Mouse (Mus musculus) kidney, postnatal 4 days (tissue): ENCODE data around the gene Slc44a4.
"Not testable (repeated sequence)": the region's sequence is repeated elsewhere in the genome, so short reads cannot be mapped to it uniquely, and the experiment has no call there.

Source experiments
- DNase-seq, 2 experiments: peaks; one replicate each; pipeline ENCODE4 v3.0.0; 2021; ENCODE audit warnings: mixed read lengths in 2 of 2

Gene Slc44a4

DNA sequence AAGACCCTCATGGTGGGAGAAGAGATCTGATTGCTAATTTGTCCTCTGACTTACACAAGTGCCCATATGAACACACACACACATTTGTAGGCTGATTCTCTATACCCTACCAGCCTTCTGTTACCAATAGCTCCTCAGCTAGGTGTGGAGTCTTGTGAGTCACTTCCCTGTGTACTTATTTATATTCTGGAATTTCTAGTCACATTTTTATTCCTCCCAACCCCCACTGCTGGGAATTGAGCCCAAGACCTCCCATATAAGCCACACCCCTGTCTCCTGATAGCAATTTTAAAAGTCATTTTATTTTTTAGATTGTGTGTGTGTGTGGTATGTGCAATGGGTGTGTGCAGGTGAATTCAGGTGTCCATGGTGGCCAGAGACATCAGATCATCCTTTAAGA is 30.1 kb downstream of the Slc44a4 start:
- no peak for DNase-seq

DNA sequence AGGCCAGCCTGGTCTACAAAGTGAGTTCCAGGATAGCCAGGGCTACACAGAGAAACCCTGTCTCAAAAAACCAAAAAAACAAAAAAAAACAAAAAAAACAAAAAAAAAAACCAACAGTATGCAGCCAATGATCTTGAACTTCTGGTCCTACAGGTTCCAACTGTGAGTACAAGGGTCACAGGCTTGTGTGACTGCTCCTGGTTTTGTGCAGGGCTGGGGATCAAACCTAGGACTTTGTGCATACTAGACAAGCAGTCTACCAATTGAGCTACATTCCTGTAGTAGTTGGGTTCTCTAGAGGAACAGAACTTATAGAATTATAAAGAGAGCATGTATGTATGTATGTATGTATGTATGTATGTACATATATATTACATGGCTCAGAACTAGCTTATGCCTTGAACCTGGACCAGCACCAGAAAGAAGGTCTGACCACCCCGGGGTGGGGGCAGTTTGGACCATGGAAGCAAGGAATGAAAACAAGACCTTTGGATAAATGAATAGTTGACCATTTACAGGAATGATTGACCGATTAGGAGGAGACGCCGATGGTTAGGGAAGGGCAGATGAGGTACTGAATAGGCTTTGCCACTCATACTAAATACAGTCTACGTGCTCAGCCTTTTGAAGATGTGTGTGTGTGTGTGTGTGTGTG is 32.3 kb downstream of the Slc44a4 start:
- DNase-seq, result peak in 1 of 2 experiments; percentile 59

DNA sequence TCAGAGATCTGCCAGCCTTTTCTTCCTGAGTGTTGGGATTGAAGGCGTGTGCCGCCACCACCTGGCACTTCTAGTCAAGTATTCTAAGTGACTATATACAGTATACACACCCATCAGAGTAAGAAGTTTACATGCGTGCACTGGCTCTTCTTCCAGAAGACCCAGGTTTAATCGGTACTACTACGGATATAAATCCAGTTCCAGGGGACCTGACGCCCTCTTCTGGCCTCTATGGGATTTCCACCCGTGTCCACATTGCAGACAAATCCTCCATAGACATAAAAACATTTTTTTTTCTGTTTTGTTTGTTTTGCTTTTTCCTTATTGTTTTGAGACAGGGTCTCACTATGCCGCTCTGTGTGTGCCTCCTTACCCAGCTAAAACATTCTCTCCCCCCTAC is 33.3 kb downstream of the Slc44a4 start:
- peak; percentile 64 to 75 for DNase-seq

DNA sequence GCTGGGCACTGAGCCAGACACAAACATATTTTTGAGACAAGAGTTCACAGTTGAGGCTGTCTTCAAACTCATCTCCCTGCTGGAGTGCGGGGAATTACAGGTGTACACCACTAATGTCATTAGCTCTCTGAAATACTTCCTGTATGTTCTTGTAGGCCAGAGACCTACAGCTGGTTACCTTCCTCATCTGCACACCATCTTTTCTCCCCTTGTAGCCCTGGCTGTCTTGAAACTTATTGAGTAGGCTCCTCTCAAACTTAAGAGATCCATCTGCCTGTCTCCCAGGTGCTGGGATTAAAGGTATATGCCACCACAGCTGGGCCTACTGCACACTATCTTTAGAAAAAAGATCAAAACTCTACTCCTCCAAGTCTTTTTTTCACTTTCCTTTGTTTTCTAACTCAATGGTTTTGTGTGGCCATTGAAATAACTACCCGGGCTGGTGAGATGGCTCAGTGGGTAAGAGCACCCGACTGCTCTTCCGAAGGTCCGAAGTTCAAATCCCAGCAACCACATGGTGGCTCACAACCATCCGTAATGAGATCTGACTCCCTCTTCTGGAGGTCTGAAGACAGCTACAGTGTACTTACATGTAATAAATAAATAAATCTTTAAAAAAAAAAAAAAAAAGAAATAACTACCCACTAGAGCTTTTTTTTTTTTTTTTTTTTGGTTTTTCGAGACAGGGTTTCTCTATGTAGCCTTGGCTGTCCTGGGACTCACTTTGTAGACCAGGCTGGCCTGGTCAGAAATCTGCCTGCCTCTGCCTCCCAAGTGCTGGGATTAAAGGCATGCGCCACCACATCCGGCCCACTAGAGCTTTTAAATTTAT is 34.7 kb downstream of the Slc44a4 start:
- not testable (repeated sequence) for DNase-seq

DNA sequence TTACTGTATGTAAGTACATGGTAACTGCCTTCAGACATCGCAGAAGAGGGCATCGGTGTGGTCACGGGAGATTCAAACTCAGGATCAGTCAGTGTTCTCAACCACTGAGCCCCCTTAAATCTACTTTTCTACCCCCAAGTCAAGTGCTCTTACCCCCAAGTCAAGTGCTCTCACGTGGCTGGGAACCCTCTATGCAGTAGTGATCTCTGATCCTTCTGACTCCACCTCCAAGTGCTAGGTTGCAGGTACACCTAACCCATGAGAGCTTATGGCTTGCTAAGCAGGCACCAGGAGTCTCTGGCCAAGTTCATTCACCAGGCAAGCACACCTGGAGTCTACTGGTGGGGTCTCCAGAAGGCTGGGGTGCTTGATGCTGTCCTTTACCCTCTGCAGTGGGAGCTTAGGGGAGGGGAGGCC is 35.3 kb downstream of the Slc44a4 start:
- no peak for DNase-seq

DNA sequence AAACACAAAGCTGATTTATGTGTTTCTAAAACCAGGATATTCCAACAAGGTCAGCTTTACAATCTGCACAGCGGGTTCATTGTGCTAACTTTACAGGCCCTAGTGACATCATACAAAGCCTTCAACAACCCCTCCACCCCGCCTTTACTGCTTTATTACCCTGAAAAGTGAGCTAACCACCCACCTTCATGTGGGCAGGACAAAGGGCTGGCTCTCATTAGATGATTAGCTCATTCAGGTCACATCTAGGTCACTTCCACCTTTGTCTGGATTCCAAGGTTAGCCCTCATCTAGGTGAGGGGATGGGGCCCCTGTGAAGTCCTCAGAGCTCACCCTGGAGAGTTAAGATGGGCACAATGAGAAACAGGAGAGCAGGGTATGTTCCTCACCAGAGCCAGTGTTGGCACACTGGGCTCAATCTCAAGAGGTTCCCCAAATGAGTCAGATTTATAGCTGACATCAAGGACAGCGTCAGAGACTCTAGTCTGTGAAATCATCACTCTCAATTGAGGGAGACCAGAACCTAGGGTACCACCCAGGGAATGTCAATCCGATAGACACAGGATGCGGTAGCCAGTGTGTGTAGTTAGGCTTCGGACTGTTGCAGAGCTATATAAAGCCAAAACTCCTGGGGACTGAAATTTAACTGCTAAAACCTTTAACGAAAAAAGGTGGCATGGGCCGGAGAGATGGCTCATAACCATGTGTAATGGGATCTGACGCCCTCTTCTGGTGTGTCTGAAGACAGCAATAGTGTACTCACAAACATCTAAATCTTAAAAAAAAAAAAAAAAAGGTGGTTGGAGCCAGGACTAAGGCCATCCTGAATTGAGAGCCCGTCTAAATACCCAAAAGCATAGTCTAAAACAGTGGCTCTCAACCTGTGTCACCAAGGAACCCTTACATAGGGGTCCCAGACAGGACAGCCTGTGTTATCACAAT is 36.5 kb downstream of the Slc44a4 start:
- DNase-seq, result no peak

DNA sequence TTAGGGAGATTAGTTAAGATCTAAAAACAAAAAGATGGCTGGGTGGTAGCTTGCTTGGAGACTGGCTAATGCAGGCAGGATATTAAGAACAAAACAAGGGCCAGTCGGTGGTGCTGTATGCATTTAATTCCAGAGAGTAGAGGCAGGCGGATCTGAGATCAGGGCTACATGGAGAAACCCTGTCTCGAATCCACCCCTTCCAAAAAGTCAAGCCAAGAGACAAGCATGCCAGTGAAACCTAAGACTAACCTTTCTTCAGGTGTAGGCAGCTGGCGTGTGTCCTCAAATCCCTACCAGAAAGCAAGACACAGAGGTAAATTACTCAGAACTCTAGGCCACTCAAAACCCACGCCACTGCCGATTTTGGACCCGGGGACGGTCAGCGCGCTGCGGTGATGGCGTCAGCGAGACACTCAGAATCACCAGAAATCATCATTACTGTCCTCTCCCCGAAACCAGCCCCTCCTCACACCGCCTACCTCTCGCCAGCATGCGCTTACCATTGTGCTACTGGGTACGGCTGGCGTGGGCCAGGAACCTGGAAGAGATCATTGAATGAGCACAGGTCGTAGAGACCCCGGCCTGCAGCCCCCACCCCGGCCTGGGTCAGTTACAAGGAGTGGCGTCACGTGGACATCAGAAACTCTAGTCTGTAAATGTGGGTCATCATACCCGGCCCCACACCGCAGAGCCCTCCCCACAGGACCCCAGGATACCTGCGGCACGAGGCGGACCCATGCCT is 37.5 kb downstream of the Slc44a4 start:
- DNase-seq, result no peak

DNA sequence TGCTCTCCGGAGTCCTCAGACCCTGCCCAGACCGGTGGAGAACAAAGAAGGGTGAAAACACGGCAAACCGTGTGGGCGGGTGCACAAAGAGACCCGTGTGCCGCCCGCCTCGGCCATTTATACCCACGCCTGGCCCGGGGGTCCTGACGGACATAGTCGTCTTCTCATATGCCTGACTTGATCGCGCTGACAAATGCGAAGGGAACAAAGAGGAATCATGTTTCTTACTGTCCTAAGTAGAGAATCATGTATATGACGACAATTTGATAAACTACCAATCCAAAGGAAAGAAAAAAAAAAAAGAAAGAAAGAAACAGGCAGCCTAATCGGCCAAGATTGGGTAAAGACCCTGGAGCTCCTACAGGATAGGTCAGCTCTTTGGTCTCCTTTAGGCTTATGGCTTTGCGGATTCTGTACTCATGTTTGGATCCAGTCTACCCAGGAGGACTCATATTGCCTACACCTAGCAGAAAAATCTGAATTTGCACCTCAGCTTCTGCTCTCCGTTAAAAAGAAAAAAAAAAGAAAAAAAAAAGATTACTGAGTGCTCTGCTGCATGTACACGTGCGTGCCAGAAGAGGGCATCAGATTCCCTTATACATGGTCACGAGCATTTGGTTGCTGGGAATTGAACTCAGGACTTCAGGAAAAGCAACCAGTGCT is 38.2 kb downstream of the Slc44a4 start:
- peak; percentile 86 to 90 for DNase-seq

DNA sequence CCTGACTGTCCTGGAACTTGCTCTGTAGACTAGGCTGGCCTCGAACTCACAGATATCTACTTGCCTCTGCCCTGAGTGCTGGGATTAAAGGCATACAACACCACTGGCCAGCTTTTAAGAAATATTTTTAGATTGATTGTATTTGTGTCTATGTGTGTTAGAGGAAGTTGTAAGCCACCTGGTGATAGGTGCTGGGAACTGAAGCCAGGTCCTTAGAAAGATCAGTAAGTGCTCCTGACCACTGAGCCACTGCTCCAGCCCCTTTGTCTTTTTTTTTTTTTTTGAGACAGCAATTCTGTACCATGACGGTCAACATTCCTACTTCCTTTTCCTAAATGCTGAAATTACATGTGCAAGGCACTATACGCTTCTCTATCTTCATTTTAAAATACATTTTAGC is 39.0 kb downstream of the Slc44a4 start:
- DNase-seq, result no peak

DNA sequence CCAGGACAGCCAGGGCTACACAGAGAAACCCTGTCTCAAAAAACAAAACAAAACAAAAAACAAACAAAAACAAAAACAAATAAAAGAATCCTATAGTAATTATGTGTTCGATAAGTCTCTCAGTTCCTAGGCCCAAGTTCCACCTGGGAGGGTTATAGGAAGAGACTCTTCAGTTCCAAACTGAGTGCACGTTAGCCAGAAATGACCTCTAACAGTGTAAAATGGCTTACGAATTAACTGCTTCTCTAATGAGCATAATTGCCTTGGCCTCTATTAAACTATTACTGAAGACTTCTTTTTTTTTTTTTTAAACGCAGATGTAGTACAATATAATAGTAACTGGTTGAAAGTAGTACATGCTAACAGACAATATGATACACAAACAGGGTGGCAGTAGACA is 39.6 kb downstream of the Slc44a4 start:
- DNase-seq, result no peak

DNA sequence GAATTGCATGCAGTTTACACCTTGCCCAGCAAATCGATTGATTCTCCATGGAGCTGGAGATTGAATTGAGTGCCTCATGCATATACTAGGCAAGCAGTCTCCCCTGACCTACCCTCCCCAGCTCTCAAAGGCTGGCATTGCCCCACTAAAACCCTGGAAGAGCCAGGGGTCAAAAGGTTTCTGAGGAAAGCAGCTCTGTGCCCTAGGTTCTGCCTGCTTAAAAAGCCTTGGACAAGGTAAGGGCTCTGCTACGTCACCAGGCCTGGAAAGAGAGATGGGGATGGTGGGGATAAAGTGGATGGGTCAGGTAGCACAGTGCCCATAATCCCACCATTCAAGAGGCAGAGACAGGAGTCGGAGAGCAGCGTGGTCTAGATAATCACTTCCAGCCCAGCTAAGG is 40.6 kb downstream of the Slc44a4 start:
- DNase-seq, result no peak

DNA sequence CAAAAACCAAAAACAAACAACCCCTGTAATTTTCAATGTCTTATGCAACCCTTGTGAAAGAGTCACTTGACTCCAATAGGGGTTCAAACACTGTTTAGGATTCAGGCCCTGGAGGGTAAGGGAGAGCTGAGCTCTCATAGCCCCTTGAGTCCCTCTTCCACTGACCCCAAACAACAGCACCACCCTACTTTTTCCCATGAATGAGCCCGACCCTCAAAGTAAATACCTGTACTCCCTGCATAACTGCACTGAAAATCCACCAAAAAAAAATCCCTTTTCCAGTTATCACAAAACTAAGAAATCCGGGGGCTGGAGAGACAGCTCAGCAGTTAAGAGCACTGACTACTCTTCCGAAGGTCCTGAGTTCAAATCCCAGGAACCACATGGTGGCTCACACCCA is 41.6 kb downstream of the Slc44a4 start:
- DNase-seq, result no peak

DNA sequence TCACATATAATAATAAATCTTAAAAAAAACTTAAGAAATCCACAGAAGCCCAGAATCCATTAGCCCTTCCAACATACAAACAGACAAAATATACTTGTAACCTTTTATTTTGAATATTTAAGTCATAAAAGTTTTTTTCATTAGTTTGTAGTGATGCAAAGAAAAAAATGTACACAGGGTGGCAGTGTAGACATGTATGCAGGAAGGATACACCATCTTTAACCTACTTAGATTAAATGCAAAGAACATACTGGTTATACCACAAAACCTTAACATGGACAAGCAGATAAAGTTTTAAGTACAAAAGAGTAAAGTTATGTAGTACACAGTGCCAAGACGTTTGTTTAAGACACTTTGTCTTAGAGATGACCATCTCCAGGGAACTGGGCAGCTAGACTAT is 42.1 kb downstream of the Slc44a4 start:
- no peak for DNase-seq

DNA sequence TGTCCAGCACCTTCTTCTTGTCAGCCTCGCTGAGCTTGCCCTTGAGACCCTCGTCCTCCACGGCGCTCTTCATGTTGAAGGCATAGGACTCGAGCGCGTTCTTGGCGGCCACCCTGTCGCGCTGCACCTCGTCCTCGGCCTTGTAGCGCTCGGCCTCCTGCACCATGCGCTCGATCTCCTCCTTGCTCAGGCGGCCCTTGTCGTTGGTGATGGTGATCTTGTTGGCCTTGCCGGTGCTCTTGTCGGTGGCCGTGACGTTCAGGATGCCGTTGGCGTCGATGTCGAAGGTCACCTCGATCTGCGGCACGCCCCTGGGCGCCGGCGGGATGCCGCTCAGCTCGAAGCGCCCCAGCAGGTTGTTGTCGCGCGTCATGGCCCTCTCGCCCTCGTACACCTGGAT is 43.0 kb downstream of the Slc44a4 start:
- not testable (repeated sequence) for DNase-seq

DNA sequence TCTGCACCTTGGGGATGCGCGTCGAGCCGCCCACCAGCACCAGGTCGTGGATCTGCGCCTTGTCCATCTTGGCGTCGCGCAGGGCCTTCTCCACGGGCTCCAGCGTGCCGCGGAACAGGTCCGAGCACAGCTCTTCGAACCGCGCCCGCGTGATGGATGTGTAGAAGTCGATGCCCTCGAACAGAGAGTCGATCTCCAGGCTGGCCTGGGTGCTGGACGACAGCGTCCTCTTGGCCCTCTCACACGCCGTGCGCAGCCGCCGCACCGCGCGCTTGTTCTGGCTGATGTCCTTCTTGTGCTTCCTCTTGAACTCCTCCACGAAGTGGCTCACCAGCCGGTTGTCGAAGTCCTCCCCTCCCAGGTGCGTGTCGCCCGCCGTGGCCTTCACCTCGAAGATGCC is 43.7 kb downstream of the Slc44a4 start:
- DNase-seq, result not testable (repeated sequence)

DNA sequence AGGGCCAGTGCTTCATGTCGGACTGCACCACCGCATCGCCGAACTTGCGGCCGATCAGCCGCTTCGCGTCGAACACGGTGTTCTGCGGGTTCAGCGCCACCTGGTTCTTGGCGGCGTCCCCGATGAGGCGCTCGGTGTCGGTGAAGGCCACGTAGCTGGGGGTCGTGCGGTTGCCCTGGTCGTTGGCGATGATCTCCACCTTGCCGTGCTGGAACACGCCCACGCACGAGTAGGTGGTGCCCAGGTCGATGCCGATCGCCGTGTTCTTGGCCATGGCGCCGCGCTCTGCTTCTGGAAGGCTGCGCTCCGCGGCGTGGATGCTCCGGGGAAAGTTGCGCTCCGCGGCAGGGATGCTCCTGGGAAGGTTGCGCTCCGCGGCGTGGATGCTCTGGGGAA is 44.5 kb downstream of the Slc44a4 start:
- DNase-seq, result peak in 1 of 2 experiments; percentile 35

DNA sequence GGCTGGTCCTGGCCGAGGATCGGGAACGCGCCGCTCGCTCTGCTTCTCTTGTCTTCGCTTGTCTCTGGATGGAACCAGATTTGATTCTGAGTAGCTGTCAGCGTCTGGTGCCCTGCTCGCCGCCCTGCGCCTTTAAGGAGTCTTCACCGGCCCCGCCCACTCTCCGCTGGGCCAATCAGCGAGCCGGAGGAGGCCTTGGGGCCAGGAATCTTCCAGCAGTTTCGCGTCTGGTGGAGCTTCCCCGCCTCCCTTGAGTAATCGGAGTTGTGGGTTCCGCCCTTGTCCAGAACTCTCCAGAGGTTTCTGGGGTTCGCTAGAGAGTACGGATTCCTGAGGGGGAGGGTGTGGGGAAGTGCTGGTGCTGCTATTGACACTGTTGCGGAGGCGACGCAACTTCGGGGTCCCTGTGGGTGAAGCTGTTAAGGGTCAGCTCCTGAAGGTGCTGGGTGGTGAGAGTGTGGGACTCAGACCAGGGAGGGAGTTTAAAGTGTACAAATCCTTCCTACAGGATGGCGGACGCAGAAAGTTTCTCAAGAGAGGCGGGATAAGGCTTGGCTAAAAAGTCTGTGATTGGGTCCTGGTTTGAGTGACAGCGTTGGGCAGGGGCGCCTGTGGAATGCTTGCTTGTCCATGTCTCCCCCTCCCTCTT is 45.0 kb downstream of the Slc44a4 start, which contains the start of gene Hspa1b:
TSS of gene Hspa1b (minus strand) at position 109 of the 649 bp plus-strand sequence.
- peak; percentile 83 to 90 for DNase-seq

DNA sequence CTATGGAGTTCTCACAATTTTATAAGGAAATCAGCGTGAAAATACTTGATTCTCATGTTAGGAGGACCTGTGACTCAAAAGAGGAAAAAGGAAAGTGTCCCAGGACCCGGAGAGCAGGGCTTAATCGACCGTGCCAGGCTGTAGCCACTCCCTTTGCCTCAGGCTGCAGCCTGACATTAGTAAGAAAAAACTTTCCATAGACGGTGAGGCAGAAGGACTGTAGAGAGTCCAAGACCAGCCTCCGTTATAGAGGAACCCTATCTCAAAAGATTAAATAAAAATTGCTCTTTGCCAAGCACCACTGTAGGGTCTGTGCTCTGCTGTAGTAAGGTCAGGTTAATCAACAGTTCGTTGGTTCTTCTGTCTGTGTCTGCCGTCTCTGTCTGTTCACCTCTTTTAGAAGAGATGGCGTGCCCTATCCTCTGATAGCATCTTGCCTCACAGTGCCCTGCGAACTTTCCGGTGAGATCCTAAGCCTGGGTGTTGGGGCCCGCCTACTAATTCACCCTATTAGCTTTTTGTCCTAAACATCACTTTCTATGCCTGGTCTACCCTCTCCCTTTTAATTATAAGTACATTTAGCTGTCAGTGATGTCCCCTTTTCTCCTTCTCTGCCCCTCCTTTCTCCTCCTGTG is 45.7 kb downstream of the Slc44a4 start:
- peak; percentile 54 to 73 for DNase-seq

DNA sequence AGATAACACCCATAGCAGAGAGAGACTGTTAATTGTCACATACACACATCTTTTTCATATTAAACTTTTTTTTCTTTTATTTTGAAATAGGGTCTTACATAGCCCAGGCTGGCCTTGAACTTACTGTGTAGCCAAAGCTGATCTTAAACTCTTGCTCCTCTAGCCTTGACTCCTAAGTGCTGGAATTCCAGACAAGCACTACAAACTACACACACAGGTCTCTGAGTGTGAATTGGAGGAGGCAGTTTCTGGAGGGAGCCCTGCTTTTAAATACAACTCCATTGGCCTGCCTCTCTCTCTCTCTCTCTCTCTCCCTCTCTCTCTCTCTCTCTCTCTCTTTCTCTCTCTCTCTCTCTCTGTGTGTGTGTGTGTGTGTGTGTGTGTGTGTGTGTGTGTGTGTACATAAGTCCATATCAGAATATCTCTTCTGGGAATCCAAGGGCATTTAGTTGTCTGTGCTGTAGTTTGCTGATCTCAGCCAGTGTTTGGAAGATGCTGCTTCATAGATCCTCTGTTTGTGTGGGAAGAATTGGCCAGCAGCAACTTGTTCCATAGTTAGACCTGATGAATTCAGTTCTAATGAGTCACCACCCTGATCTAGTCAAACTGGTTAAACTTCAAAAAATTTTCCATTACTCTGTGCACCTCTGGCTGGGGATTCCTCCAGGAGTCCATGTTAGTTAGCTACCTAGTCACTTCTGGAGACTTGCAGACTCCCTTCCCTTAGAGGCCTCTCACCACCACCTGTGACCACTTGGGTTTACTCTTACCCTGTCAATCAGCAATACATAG is 46.6 kb downstream of the Slc44a4 start:
- DNase-seq, result no peak

DNA sequence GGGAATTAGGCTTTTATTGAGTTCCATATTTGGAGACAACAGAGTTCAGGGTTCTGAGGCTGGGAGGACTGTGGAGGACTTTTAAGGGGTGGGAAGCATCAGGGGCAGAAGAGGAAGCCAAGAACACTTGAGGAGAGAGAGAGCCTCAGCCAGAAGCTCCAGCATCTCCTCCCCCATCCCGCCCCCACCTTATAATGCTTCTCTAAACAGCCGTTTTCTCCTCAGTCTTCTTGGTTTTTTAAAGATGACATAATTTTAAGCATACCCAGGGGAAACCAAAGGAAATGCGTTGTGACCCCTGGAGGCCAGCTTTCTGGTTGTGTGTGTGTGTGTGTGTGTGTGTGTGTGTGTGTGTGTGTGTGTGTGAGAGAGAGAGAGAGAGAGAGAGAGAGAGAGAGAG is 47.9 kb downstream of the Slc44a4 start:
- DNase-seq, result peak; percentile 54 to 67
